Mouse (Mus musculus) lung, embryonic 15.5 days (tissue): ENCODE data around the gene Cyp2j12. TPM values are rescaled to one million over a fixed set of nuclear protein-coding genes. Genes with fewer than 3 reads are reported as not detected.
"Not testable (repeated sequence)": the region's sequence is repeated elsewhere in the genome, so short reads cannot be mapped to it uniquely, and the experiment has no call there.

Source experiments
- ATAC-seq: fragments of 200-750 bp; cut with Nextera tagmentation; 2 replicates; pipeline ENCODE4 v1.8.0; 2017; ENCODE audit warnings: moderate number of reproducible peaks, borderline replicate concordance; ENCODE audit not compliant: low FRiP score, low TSS enrichment; ENCODE audit errors: extremely low read depth
- H3K27ac ChIP-seq: fragments of 300-500 bp; sonication (generic); 2 replicates; pipeline ENCODE4 v1.5.1; 2015; ENCODE audit warnings: moderate library complexity, mild to moderate bottlenecking, inconsistent platforms
- H3K27me3 ChIP-seq: fragments of 300-500 bp; sonication (generic); 2 replicates; pipeline ENCODE4 v1.6.1; 2015; ENCODE audit warnings: inconsistent platforms
- H3K36me3 ChIP-seq: fragments of 300-500 bp; sonication (generic); 2 replicates; pipeline ENCODE4 v1.6.1; 2015; ENCODE audit warnings: inconsistent platforms
- H3K4me1 ChIP-seq: fragments of 300-500 bp; sonication (generic); 2 replicates; pipeline ENCODE4 v1.6.1; 2015; ENCODE audit warnings: inconsistent platforms
- H3K4me2 ChIP-seq: fragments of 300-500 bp; sonication (generic); 2 replicates; pipeline ENCODE4 v1.6.1; 2015; ENCODE audit warnings: inconsistent platforms, mild to moderate bottlenecking, moderate library complexity
- H3K4me3 ChIP-seq: fragments of 300-500 bp; sonication (generic); 2 replicates; pipeline ENCODE4 v1.5.1; 2015; ENCODE audit warnings: mild to moderate bottlenecking, inconsistent platforms
- H3K9ac ChIP-seq: fragments of 300-500 bp; sonication (generic); 2 replicates; pipeline ENCODE4 v1.6.1; 2015; ENCODE audit warnings: inconsistent platforms
- H3K9me3 ChIP-seq: fragments of 300-500 bp; sonication (generic); 2 replicates; pipeline ENCODE4 v1.6.1; 2016; ENCODE audit warnings: inconsistent platforms
- WGBS: fragments of 180-500 bp; shearing (Covaris S2); methylation state at CpG from one replicate; pipeline ENCODE4 v1.1.7; 2015; 5-methylcytosine and 5-hydroxymethylcytosine counted together
- polyA plus RNA-seq: library from polyadenylated mRNA; unstranded; fragments of >200 nt; fragmentation: Nextera tagmentation; extraction: Ambion mirVana; gene quantifications from 2 replicates; pipeline ENCODE4 v1.2.1, GENCODE M21; 2015

Cyp2j12 gene
- polyA plus RNA-seq = not detected in 2 replicates

- Histone ChIP-seq H3K4me3 (no peak within 1 kb of the TSS), H3K36me3 (no peaks in the 10 kb centered on the region), H3K27me3 (no peaks in the 10 kb centered on the region), H3K4me2 (no peak within 1 kb of the TSS), H3K4me1 (no peaks in the 10 kb centered on the region), H3K9ac (no peak within 1 kb of the TSS), H3K9me3 (no peaks in the 10 kb centered on the region), H3K27ac (no peak within 1 kb of the TSS)
- 63% methylated on average over 7 of the region's 7 CpGs for WGBS
- ATAC-seq = no peak
Measured at GRCm38 (mm10) chr4:96140732-96141467, at the start of gene Cyp2j12. Gene Cyp2j12 (minus strand): TSS chr4:96141152.

GRCm38 (mm10) chr4:96189321-96189720 is 48.4 kb upstream of the Cyp2j12 start:
- H3K4me2 ChIP-seq, H3K4me1 ChIP-seq, H3K9me3 ChIP-seq, H3K4me3 ChIP-seq, H3K9ac ChIP-seq, ATAC-seq, H3K36me3 ChIP-seq, H3K27ac ChIP-seq, H3K27me3 ChIP-seq: not testable (repeated sequence)
- 85% methylated on average over 5 of the region's 5 CpGs for WGBS

GRCm38 (mm10) chr4:96188671-96189070 is 47.7 kb upstream of the Cyp2j12 start:
- not testable (repeated sequence) for H3K9me3 ChIP-seq, ATAC-seq, H3K27ac ChIP-seq, H3K4me1 ChIP-seq, H3K4me3 ChIP-seq, H3K9ac ChIP-seq, H3K27me3 ChIP-seq, H3K36me3 ChIP-seq, H3K4me2 ChIP-seq
- WGBS = 82% methylated on average over 2 of the region's 2 CpGs

GRCm38 (mm10) chr4:96188146-96188545 is 47.2 kb upstream of the Cyp2j12 start:
- not testable (repeated sequence) for ATAC-seq, H3K36me3 ChIP-seq, H3K4me1 ChIP-seq, H3K9me3 ChIP-seq, H3K27me3 ChIP-seq, H3K27ac ChIP-seq, H3K4me2 ChIP-seq, H3K4me3 ChIP-seq, H3K9ac ChIP-seq
- 84% methylated on average over 2 of the region's 2 CpGs for WGBS

- H3K9me3 ChIP-seq, H3K4me2 ChIP-seq, H3K27me3 ChIP-seq, H3K9ac ChIP-seq, H3K4me1 ChIP-seq, H3K27ac ChIP-seq, H3K4me3 ChIP-seq, ATAC-seq, H3K36me3 ChIP-seq: not testable (repeated sequence)
- 93% methylated on average over 2 of the region's 2 CpGs for WGBS
Measured at GRCm38 (mm10) chr4:96184716-96185115, 43.8 kb upstream of the Cyp2j12 start.

- H3K9ac ChIP-seq = no peak overlapping the region
- H3K27me3 ChIP-seq = no peaks in the 10 kb centered on the region
- H3K4me3 ChIP-seq = no peak overlapping the region
- no peak overlapping the region for H3K4me2 ChIP-seq
- WGBS = 82% methylated on average over 1 of the region's 1 CpGs
- no peaks in the 10 kb centered on the region for H3K4me1 ChIP-seq
- no peaks in the 10 kb centered on the region for H3K9me3 ChIP-seq
- H3K36me3 ChIP-seq = no peaks in the 10 kb centered on the region
- no peak overlapping the region for H3K27ac ChIP-seq
- ATAC-seq = no peak
Measured at GRCm38 (mm10) chr4:96162839-96163238, 21.9 kb upstream of the Cyp2j12 start.

GRCm38 (mm10) chr4:96161575-96161974 is 20.6 kb upstream of the Cyp2j12 start:
- Histone ChIP-seq H3K27ac (no peak overlapping the region), H3K4me3 (no peak overlapping the region), H3K4me1 (no peaks in the 10 kb centered on the region), H3K9ac (no peak overlapping the region), H3K9me3 (no peaks in the 10 kb centered on the region), H3K36me3 (no peaks in the 10 kb centered on the region), H3K4me2 (no peak overlapping the region), H3K27me3 (no peaks in the 10 kb centered on the region)
- no peak; the same call in 1 of the 2 replicates for ATAC-seq
- WGBS = 42% methylated on average over 1 of the region's 1 CpGs

- H3K4me1 ChIP-seq = no peaks in the 10 kb centered on the region
- WGBS = 89% methylated on average over 1 of the region's 1 CpGs
- no peaks in the 10 kb centered on the region for H3K9me3 ChIP-seq
- no peak overlapping the region for H3K9ac ChIP-seq
- H3K4me2 ChIP-seq = no peak overlapping the region
- H3K4me3 ChIP-seq = no peak overlapping the region
- H3K27me3 ChIP-seq = no peaks in the 10 kb centered on the region
- ATAC-seq = no peak
- no peak overlapping the region for H3K27ac ChIP-seq
- no peaks in the 10 kb centered on the region for H3K36me3 ChIP-seq
Measured at GRCm38 (mm10) chr4:96139226-96139625, 1.7 kb downstream of the Cyp2j12 start.

GRCm38 (mm10) chr4:96134246-96134645 is 6.7 kb downstream of the Cyp2j12 start:
- Histone ChIP-seq H3K4me1 (no peaks in the 10 kb centered on the region), H3K36me3 (no peaks in the 10 kb centered on the region), H3K4me2 (no peak overlapping the region), H3K4me3 (no peak overlapping the region), H3K9me3 (no peaks in the 10 kb centered on the region), H3K27me3 (no peaks in the 10 kb centered on the region), H3K9ac (no peak overlapping the region), H3K27ac (no peak overlapping the region)
- ATAC-seq = no peak
- WGBS = 70% methylated on average over 3 of the region's 3 CpGs

- Histone ChIP-seq H3K27me3 (no peaks in the 10 kb centered on the region), H3K27ac (no peak overlapping the region), H3K4me1 (no peaks in the 10 kb centered on the region), H3K9me3 (no peaks in the 10 kb centered on the region), H3K36me3 (no peaks in the 10 kb centered on the region), H3K4me2 (no peak overlapping the region), H3K4me3 (no peak overlapping the region), H3K9ac (no peak overlapping the region)
- 41% methylated on average over 2 of the region's 2 CpGs for WGBS
- ATAC-seq = no peak
Measured at GRCm38 (mm10) chr4:96096841-96097240, 44.1 kb downstream of the Cyp2j12 start.

GRCm38 (mm10) chr4:96091869-96092268 is 49.1 kb downstream of the Cyp2j12 start:
- no peak for ATAC-seq
- no peaks in the 10 kb centered on the region for H3K36me3 ChIP-seq

GRCm38 (mm10) chr4:96089356-96090048 is 51.5 kb downstream of the Cyp2j12 start:
- H3K4me2 ChIP-seq, H3K4me3 ChIP-seq, H3K36me3 ChIP-seq, H3K27ac ChIP-seq, H3K4me1 ChIP-seq, H3K9me3 ChIP-seq, ATAC-seq, H3K9ac ChIP-seq, H3K27me3 ChIP-seq: not testable (repeated sequence)
- 59% methylated on average over 6 of the region's 6 CpGs for WGBS

More at GRCm38 (mm10) chr4:96091869-96092268, 49.1 kb downstream of the Cyp2j12 start:
- no peak overlapping the region for H3K4me2 ChIP-seq
- no peak overlapping the region for H3K9ac ChIP-seq
- no peaks in the 10 kb centered on the region for H3K4me1 ChIP-seq
- H3K9me3 ChIP-seq = no peaks in the 10 kb centered on the region
- H3K27ac ChIP-seq = no peak overlapping the region
- H3K27me3 ChIP-seq = no peaks in the 10 kb centered on the region
- H3K4me3 ChIP-seq = no peak overlapping the region
